Mouse (Mus musculus) olfactory bulb, adult 2 months (tissue): ENCODE results near the gene Pmpcb.

Source experiments
- CTCF ChIP-seq: fragments of 200-500 bp; IDR thresholded peaks from 2 replicates; pipeline ENCODE4 v1.5.1; 2012; ENCODE audit warnings: low read depth, mild to moderate bottlenecking, low read length, moderate library complexity; ENCODE audit not compliant: insufficient read depth
- POLR2A ChIP-seq: fragments of 200-500 bp; IDR thresholded peaks from 2 replicates; pipeline ENCODE4 v1.6.1; 2012; ENCODE audit warnings: mild to moderate bottlenecking, low read depth, low read length, moderate library complexity; ENCODE audit not compliant: insufficient read depth

GRCm38 (mm10) chr5:21735584-21735983 is 1.4 kb upstream of the Pmpcb start:
- TF ChIP-seq CTCF: no peak
- no peak for TF ChIP-seq POLR2A
